Mouse (Mus musculus) left cerebral cortex, adult 8-10 months (tissue): ENCODE data around the gene Tmem151a. TPM values are rescaled to one million over a fixed set of nuclear protein-coding genes. Genes with fewer than 3 reads are reported as not detected.

Source experiments
- DNase-seq, 2 experiments: peaks; one replicate each; pipeline ENCODE4 v3.0.0; 2022; ENCODE audit warnings: low spot score in 2 of 2
- total RNA-seq, 4 experiments: library from RNA; stranded (reverse); gene quantifications; 2 replicates each; pipeline ENCODE4 v1.2.4; 2022

Gene Tmem151a
- 100 to 1,000 TPM; 135 to 156 (median 139) TPM for total RNA-seq

GRCm38 (mm10) chr19:5085145-5085863 is at the start of gene Tmem151a:
TSS of gene Tmem151a (minus strand) at chr19:5085531.
- DNase-seq, result peak in 1 of 2 experiments; percentile 25

- DNase-seq, result no peak
Observed at GRCm38 (mm10) chr19:5131237-5131636, 45.9 kb upstream of the Tmem151a start.

- no peak for DNase-seq
Observed at GRCm38 (mm10) chr19:5129770-5130169, 44.4 kb upstream of the Tmem151a start.

GRCm38 (mm10) chr19:5124055-5124614 is 38.8 kb upstream of the Tmem151a start:
- no peak for DNase-seq

- no peak for DNase-seq
Observed at GRCm38 (mm10) chr19:5123241-5123640, 37.9 kb upstream of the Tmem151a start.

- DNase-seq, result no peak
Observed at GRCm38 (mm10) chr19:5122492-5122891, 37.2 kb upstream of the Tmem151a start.

GRCm38 (mm10) chr19:5118384-5118698 is 33.0 kb upstream of the Tmem151a start, which contains the start of gene Klc2:
TSS of gene Klc2 (minus strand) at chr19:5118560.
- no peak for DNase-seq

GRCm38 (mm10) chr19:5117494-5118383 is 32.4 kb upstream of the Tmem151a start:
- DNase-seq, result peak; percentile 81 to 88

- peak in 1 of 2 experiments; percentile 69 for DNase-seq
Observed at GRCm38 (mm10) chr19:5113783-5114182, 28.5 kb upstream of the Tmem151a start.

- DNase-seq, result no peak
Observed at GRCm38 (mm10) chr19:5109659-5110453, 24.5 kb upstream of the Tmem151a start.

- DNase-seq, result no peak
Observed at GRCm38 (mm10) chr19:5108702-5109101, 23.4 kb upstream of the Tmem151a start.

- no peak for DNase-seq
Observed at GRCm38 (mm10) chr19:5108271-5108575, 22.9 kb upstream of the Tmem151a start.

- DNase-seq, result no peak
Observed at GRCm38 (mm10) chr19:5107556-5108270, 22.4 kb upstream of the Tmem151a start.

GRCm38 (mm10) chr19:5106731-5107191 is 21.4 kb upstream of the Tmem151a start, which contains the start of gene Rab1b:
TSS of gene Rab1b (minus strand) at chr19:5107072.
- peak; percentile 98 for DNase-seq

- DNase-seq, result no peak
Observed at GRCm38 (mm10) chr19:5106074-5106473, 20.7 kb upstream of the Tmem151a start.

GRCm38 (mm10) chr19:5098363-5099143 is 13.2 kb upstream of the Tmem151a start, which contains the start of gene Cnih2:
TSS of gene Cnih2 (minus strand) at chr19:5098521.
- DNase-seq, result no peak

GRCm38 (mm10) chr19:5097521-5098362 is 12.4 kb upstream of the Tmem151a start:
- DNase-seq, result no peak

- no peak for DNase-seq
Observed at GRCm38 (mm10) chr19:5095887-5096474, 10.7 kb upstream of the Tmem151a start.
